Mouse (Mus musculus) lung, postnatal 0 days (tissue): ENCODE results near the gene Itga2b. TPM values are rescaled to one million over a fixed set of nuclear protein-coding genes. Genes with fewer than 3 reads are reported as not detected.

Experiments used
- ATAC-seq: fragments of 200-750 bp; cut with Nextera tagmentation; 2 replicates; pipeline ENCODE4 v1.8.0; 2017; ENCODE audit warnings: moderate library complexity
- DNase-seq: peaks from one replicate; pipeline ENCODE4 v3.0.0-alpha.2; 2016; ENCODE audit warnings: low spot score
- H3K27ac ChIP-seq: fragments of 300-500 bp; sonication (generic); 2 replicates; pipeline ENCODE4 v1.5.1; 2014; ENCODE audit warnings: antibody characterized with exemption, mild to moderate bottlenecking, low read length, mixed read lengths
- H3K27me3 ChIP-seq: fragments of 300-500 bp; sonication (generic); replicated peaks from 2 replicates; pipeline ENCODE4 v1.6.1; 2014; ENCODE audit warnings: low read length, mixed read lengths; ENCODE audit not compliant: insufficient read depth
- H3K36me3 ChIP-seq: fragments of 300-500 bp; sonication (generic); 2 replicates; pipeline ENCODE4 v1.6.1; 2014; ENCODE audit warnings: low read length, mixed read lengths; ENCODE audit not compliant: insufficient read depth
- H3K4me1 ChIP-seq: fragments of 300-500 bp; sonication (generic); 2 replicates; pipeline ENCODE4 v1.6.1; 2014; ENCODE audit warnings: antibody characterized with exemption, low read depth, low read length, mixed read lengths; ENCODE audit not compliant: insufficient read depth
- H3K4me2 ChIP-seq: fragments of 300-500 bp; sonication (generic); replicated peaks from 2 replicates; pipeline ENCODE4 v1.6.1; 2014; ENCODE audit warnings: low read depth, mild to moderate bottlenecking, low read length, moderate library complexity, mixed read lengths
- H3K4me3 ChIP-seq: fragments of 300-500 bp; sonication (generic); 2 replicates; pipeline ENCODE4 v1.5.1; 2014; ENCODE audit warnings: low read depth, low read length
- H3K9ac ChIP-seq: fragments of 300-500 bp; sonication (generic); replicated peaks from 2 replicates; pipeline ENCODE4 v1.6.1; 2014; ENCODE audit warnings: low read depth, mild to moderate bottlenecking
- H3K9me3 ChIP-seq: fragments of 300-500 bp; sonication (generic); 2 replicates; pipeline ENCODE4 v1.6.1; 2016; ENCODE audit warnings: low read length, mixed read lengths
- CTCF ChIP-seq: IDR thresholded peaks from 2 replicates; pipeline ENCODE4 v1.5.1; 2016; ENCODE audit warnings: antibody characterized with exemption, mild to moderate bottlenecking
- EP300 ChIP-seq: IDR thresholded peaks from 2 replicates; pipeline ENCODE4 v1.6.1; 2016; ENCODE audit warnings: antibody characterized with exemption, mild to moderate bottlenecking, control low read depth
- WGBS: fragments of 180-500 bp; shearing (Covaris S2); extraction: QIAGEN DNeasy Blood & Tissue Kit; methylation state at CpG from one replicate; pipeline ENCODE4 v1.1.7; 2014; 5-methylcytosine and 5-hydroxymethylcytosine counted together
- polyA plus RNA-seq: library from polyadenylated mRNA; unstranded; fragments of >200 nt; fragmentation: Nextera tagmentation; extraction: Ambion mirVana; gene quantifications from 2 replicates; pipeline ENCODE4 v1.2.1, GENCODE M21; 2015

Itga2b gene
- polyA plus RNA-seq, 1 experiment from 2014 or later = 13.0 TPM

DNA sequence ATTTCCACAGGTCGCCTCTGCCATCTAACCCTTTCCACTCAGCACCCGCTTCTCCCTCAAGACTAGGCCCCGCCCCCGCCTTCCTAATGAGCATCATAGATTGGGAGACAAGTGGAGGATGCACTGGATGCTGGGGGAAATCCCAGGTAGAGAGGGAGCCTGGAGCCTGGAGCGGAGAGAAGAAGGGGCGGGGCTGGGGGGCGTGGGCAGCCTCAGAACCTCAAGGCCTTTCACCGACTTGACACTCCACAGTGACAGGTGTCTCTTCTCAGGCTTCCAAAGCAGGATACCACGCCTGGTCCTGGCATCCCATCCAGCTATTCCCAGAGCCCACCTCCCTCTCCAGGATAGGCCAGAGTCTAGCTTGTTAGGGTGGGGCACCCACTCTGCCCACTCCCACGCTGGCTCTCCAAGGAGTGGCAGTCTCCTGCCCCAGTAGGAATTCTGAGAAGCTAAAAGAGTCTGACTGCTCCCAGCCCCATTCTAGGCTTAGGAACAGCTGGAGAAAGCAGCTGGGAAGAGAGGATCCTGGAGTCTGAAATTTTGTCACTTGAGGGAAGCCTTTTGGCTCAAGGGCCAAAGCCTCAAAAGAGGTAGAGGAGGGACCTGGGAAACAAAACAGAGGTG lies 24.5 kb downstream of the Itga2b start:
- DNase-seq = peak; percentile 86
- WGBS = 17% methylated on average over 9 of the region's 10 CpGs
- H3K9me3 ChIP-seq = no peaks in the 10 kb centered on the region

GRCm38 (mm10) chr11:102444781-102445180 lies 25.1 kb downstream of the Itga2b start:
- whole genome bisulfite sequencing = 21% methylated on average over 6 of the region's 6 CpGs
- no peak overlapping the region for H3K4me2 ChIP-seq
- H3K4me1 ChIP-seq = peaks cover 11% of the 10 kb centered on the region
- H3K4me3 ChIP-seq = no peak overlapping the region
- H3K27ac ChIP-seq = no peak overlapping the region; the same call in 1 of the 2 replicates
- DNase-seq = no peak
- H3K36me3 ChIP-seq = peaks cover 4% of the 10 kb centered on the region; the same call in 1 of the 2 replicates
- no peaks in the 10 kb centered on the region for H3K9me3 ChIP-seq
- H3K9ac ChIP-seq = no peak overlapping the region
- H3K27me3 ChIP-seq = no peaks in the 10 kb centered on the region
- no peak for ATAC-seq
- TF ChIP-seq CTCF (no peak), EP300 (no peak)

More for the DNA sequence above, 24.5 kb downstream of the Itga2b start:
- Histone ChIP-seq H3K9ac (no peak overlapping the region), H3K27ac (peak overlapping the region; percentile 66), H3K4me3 (no peak overlapping the region; the same call in 1 of the 2 replicates), H3K27me3 (no peaks in the 10 kb centered on the region), H3K4me1 (peaks cover 11% of the 10 kb centered on the region), H3K36me3 (peaks cover 4% of the 10 kb centered on the region; the same call in 1 of the 2 replicates), H3K4me2 (peak overlapping the region; percentile 99)
- ATAC-seq = peak; percentile 78
- no peak for TF ChIP-seq EP300
- no peak for TF ChIP-seq CTCF

- peaks cover 11% of the 10 kb centered on the region for H3K4me1 ChIP-seq
- no peaks in the 10 kb centered on the region for H3K9me3 ChIP-seq
- no peak overlapping the region for H3K4me3 ChIP-seq
- H3K4me2 ChIP-seq = no peak overlapping the region
- ATAC-seq (no peak), DNase-seq (no peak)
- no peak overlapping the region for H3K27ac ChIP-seq
- H3K27me3 ChIP-seq = no peaks in the 10 kb centered on the region
- H3K9ac ChIP-seq = no peak overlapping the region
- WGBS = 63% methylated on average over 3 of the region's 3 CpGs
- H3K36me3 ChIP-seq = peaks cover 4% of the 10 kb centered on the region; the same call in 1 of the 2 replicates
- TF ChIP-seq CTCF = no peak
- TF ChIP-seq EP300 = no peak
Measured at GRCm38 (mm10) chr11:102444321-102444720, 25.6 kb downstream of the Itga2b start.

DNA sequence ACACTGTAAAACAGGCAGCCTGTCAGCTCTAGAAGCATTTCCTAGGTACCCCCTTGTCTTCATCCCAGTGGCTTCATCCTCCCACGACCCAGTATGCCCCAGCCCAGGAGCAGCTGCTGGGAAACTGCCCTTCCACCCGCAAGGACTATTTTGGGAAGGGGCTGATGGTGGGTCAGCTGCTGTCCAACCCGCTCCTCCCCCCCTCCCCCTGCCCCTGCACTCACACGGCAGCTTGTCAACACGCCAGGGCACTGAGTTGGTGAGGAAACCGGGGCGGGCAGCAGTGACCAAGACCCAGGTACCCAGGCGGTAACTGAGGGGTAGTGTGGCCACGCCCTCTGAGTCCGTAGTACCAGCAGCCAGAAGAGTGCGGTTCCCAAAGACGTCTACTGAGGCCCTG lies 26.2 kb downstream of the Itga2b start:
- H3K4me1 ChIP-seq = peaks cover 11% of the 10 kb centered on the region
- H3K4me3 ChIP-seq = no peak overlapping the region
- H3K4me2 ChIP-seq = no peak overlapping the region
- H3K27me3 ChIP-seq = no peaks in the 10 kb centered on the region
- DNase-seq (no peak), ATAC-seq (no peak)
- WGBS = 68% methylated on average over 12 of the region's 12 CpGs
- no peak overlapping the region for H3K27ac ChIP-seq
- TF ChIP-seq EP300 (no peak), CTCF (no peak)
- H3K9me3 ChIP-seq = no peaks in the 10 kb centered on the region
- H3K9ac ChIP-seq = no peak overlapping the region
- peaks cover 4% of the 10 kb centered on the region; the same call in 1 of the 2 replicates for H3K36me3 ChIP-seq

GRCm38 (mm10) chr11:102442089-102442488 lies 27.8 kb downstream of the Itga2b start:
- Histone ChIP-seq H3K9me3 (no peaks in the 10 kb centered on the region), H3K4me3 (no peak overlapping the region), H3K27ac (no peak overlapping the region), H3K9ac (no peak overlapping the region), H3K4me1 (peaks cover 14% of the 10 kb centered on the region), H3K27me3 (no peaks in the 10 kb centered on the region), H3K4me2 (no peak overlapping the region), H3K36me3 (peaks cover 4% of the 10 kb centered on the region; the same call in 1 of the 2 replicates)
- TF ChIP-seq EP300 (no peak), CTCF (no peak)
- ATAC-seq (no peak), DNase-seq (no peak)
- WGBS = 93% methylated on average over 6 of the region's 6 CpGs

DNA sequence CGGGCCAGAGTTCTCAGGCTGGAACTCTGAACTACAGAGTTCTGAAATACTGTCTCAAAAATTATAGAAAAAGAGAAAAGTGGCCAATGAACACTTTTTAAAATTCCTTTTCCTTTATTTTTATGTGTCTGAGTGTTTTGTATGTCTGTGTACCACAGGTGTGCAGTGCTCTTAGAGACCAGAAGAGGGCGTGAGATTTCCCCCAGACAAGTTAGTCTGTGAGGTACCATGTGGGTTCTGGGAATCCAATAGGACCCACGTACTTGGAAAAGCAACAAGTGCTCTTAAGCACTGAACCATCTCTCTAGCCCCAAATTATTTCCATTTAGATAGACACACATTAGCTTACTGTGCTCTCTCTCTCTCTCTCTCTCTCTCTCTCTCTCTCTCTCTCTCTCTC lies 28.5 kb downstream of the Itga2b start:
- Histone ChIP-seq H3K27ac (no peak overlapping the region), H3K27me3 (no peaks in the 10 kb centered on the region), H3K9me3 (no peaks in the 10 kb centered on the region), H3K4me2 (no peak overlapping the region), H3K9ac (no peak overlapping the region), H3K4me1 (peaks cover 12% of the 10 kb centered on the region), H3K4me3 (no peak overlapping the region), H3K36me3 (peaks cover 4% of the 10 kb centered on the region; the same call in 1 of the 2 replicates)
- 78% methylated on average over 3 of the region's 3 CpGs for WGBS
- DNase-seq (no peak), ATAC-seq (no peak)
- peak; percentile 49 for TF ChIP-seq CTCF
- TF ChIP-seq EP300 = no peak

GRCm38 (mm10) chr11:102440255-102440654 lies 29.7 kb downstream of the Itga2b start:
- H3K4me3 ChIP-seq = no peak overlapping the region
- peaks cover 12% of the 10 kb centered on the region for H3K36me3 ChIP-seq
- WGBS = 87% methylated on average over 8 of the region's 8 CpGs
- H3K27me3 ChIP-seq = no peaks in the 10 kb centered on the region
- H3K9ac ChIP-seq = no peak overlapping the region
- no peak for ATAC-seq
- no peaks in the 10 kb centered on the region for H3K9me3 ChIP-seq
- no peak overlapping the region for H3K4me2 ChIP-seq
- no peak for TF ChIP-seq CTCF
- no peak for TF ChIP-seq EP300
- H3K27ac ChIP-seq = no peak overlapping the region
- DNase-seq = no peak
- H3K4me1 ChIP-seq = 0 out of 2 replicates have a peak, but pooled peaks cover 3% of the 10 kb centered on the region
